Mouse (Mus musculus): ENCODE measurements around the gene Ranbp17.

DNA sequence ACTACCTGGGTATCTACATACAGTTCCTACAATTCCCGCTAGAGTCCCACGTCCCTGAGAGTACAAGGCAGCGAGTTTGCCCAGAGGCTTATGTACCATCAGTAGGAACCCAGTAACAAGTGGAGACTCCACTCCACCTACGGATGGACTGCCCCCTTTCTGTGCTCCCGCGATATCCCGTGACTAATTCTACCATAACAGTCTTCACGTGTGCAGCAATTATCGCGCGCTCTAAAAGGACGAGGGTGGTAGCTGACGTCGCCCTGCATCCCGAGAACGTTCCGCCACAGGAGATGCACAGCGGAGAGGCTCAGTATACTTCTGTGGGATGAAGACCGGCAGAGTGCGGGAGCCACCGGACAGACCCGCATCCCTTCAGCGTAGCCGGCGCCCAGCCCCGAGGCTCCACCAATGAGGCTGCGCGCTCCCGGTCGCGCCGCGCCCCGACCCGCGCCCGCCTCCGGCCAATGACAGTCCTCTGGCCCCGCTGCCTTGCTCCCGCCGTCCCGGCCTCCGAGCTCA is 631 bp downstream of the Ranbp17 start:
- peak; percentile 51; the same call in 1 of the 2 replicates for TF ChIP-seq CTCF (IDR thresholded peaks at IDR 0.05; ENCODE audit: borderline replicate concordance, extremely low read depth, insufficient read depth, insufficient read length)
- TF ChIP-seq POLR2A (IDR thresholded peaks at IDR 0.05; ENCODE audit: borderline replicate concordance, extremely low read depth, insufficient read depth, insufficient read length, poor library complexity, severe bottlenecking), result no peak
